Comparison of ENCODE assay signal across 10 mouse cellular contexts in genomic region chr4:148627246-148627645, GRCm38 (mm10). TPM values are rescaled to one million over a fixed set of nuclear protein-coding genes. Genes with fewer than 3 reads are reported as not detected.
DNase-seq lines count a peak whose midpoint lies in the region; ATAC-seq and TF ChIP-seq lines count a peak whose summit lies in the region.
"Had no signal": no experiment of that assay in that cellular context is flagged by ENCODE, and none has a peak within 500 bp of the region (broad histone marks: within the 10 kb centered on the region; RNA-seq: fewer than 3 reads in every experiment).

No protein-coding gene starts in this region.

- H3K27ac ChIP-seq in heart, embryonic 10.5 days = peak overlapping the region; percentile 100
- H3K27ac ChIP-seq in forebrain, postnatal 0 days (ENCODE audit: low read depth, low read length) = peak overlapping the region; percentile 99
- H3K27ac ChIP-seq in liver, postnatal 0 days (ENCODE audit: low read depth) = 0 out of 2 replicates have a peak overlapping the region, but pooled peaks have one; percentile 99

- peak overlapping the region; percentile 56 for H3K4me2 ChIP-seq in forebrain, postnatal 0 days (ENCODE audit: low read depth)
- H3K4me2 ChIP-seq in liver, postnatal 0 days (ENCODE audit: low read depth, low read length) = peak overlapping the region; percentile 82

- no peak for TF ChIP-seq CTCF in E14TG2a.4 (conservative IDR thresholded peaks at IDR 0.05; ENCODE audit: low read length)
- no peak for TF ChIP-seq CTCF in forebrain, postnatal 0 days (IDR thresholded peaks at IDR 0.05; ENCODE audit: low read depth)
- 0 out of 2 replicates have a peak, but pooled peaks have one; percentile 2 for TF ChIP-seq CTCF in liver, postnatal 0 days (IDR thresholded peaks at IDR 0.05; ENCODE audit: low read depth)

- peaks cover 29% of the 10 kb centered on the region for H3K36me3 ChIP-seq in heart, embryonic 10.5 days
- H3K36me3 ChIP-seq in E14TG2a.4 (ENCODE audit: insufficient read depth, low read length) = peaks cover 31% of the 10 kb centered on the region
- H3K36me3 ChIP-seq in forebrain, postnatal 0 days (ENCODE audit: insufficient read depth) = peaks cover 22% of the 10 kb centered on the region
- peaks cover 30% of the 10 kb centered on the region for H3K36me3 ChIP-seq in liver, postnatal 0 days (replicated peaks; ENCODE audit: insufficient read depth, low read length)

- peaks cover 16% of the 10 kb centered on the region for H3K4me1 ChIP-seq in heart, embryonic 10.5 days
- H3K4me1 ChIP-seq in E14TG2a.4 (replicated peaks; ENCODE audit: low read depth, low read length) = peaks cover 59% of the 10 kb centered on the region
- peaks cover 10% of the 10 kb centered on the region; the same call in 1 of the 2 replicates for H3K4me1 ChIP-seq in forebrain, postnatal 0 days (ENCODE audit: insufficient read depth)
- H3K4me1 ChIP-seq in liver, postnatal 0 days (ENCODE audit: insufficient read depth) = peaks cover 9% of the 10 kb centered on the region

- WGBS in heart, embryonic 10.5 days = 58% methylated on average over 3 of the region's 3 CpGs
- WGBS in forebrain, postnatal 0 days = 63% methylated on average over 3 of the region's 3 CpGs
- 62% methylated on average over 3 of the region's 3 CpGs for WGBS in liver, postnatal 0 days (ENCODE audit: insufficient replicate concordance)

- H3K9ac ChIP-seq in forebrain, postnatal 0 days = peak overlapping the region; percentile 100
- H3K9ac ChIP-seq in liver, postnatal 0 days (replicated peaks) = peak overlapping the region; percentile 99; the same call in 1 of the 2 replicates

- ATAC-seq in forebrain, postnatal 0 days = peak; percentile 5; the same call in 1 of the 2 replicates
- ATAC-seq in liver, postnatal 0 days = no peak
- no peak for ATAC-seq in CD4-positive, CD25-positive, alpha-beta regulatory T cell, adult 4 months

- TF ChIP-seq EP300 in liver, postnatal 0 days (IDR thresholded peaks at IDR 0.05; ENCODE audit: low read depth) = no peak

- no peaks in the 10 kb centered on the region for H3K27me3 ChIP-seq in heart, embryonic 10.5 days (ENCODE audit: insufficient read depth, poor library complexity, severe bottlenecking)
- H3K27me3 ChIP-seq in E14TG2a.4 (ENCODE audit: insufficient read depth, low read length) = no peaks in the 10 kb centered on the region
- no peaks in the 10 kb centered on the region for H3K27me3 ChIP-seq in forebrain, postnatal 0 days (ENCODE audit: insufficient read depth, low read length)
- no peaks in the 10 kb centered on the region for H3K27me3 ChIP-seq in liver, postnatal 0 days (ENCODE audit: insufficient read depth, low read length)

- no peaks in the 10 kb centered on the region for H3K9me3 ChIP-seq in heart, embryonic 10.5 days
- no peaks in the 10 kb centered on the region for H3K9me3 ChIP-seq in E14TG2a.4 (ENCODE audit: low read length)
- no peaks in the 10 kb centered on the region for H3K9me3 ChIP-seq in forebrain, postnatal 0 days (ENCODE audit: low read length)
- H3K9me3 ChIP-seq in liver, postnatal 0 days (ENCODE audit: low read length) = no peaks in the 10 kb centered on the region

- no peak for DNase-seq in heart, embryonic 10.5 days (ENCODE audit: low spot score)
- DNase-seq in heart, adult 9 months (ENCODE audit: low spot score in 2 of 2) = no peak
- no peak for DNase-seq in forebrain, postnatal 0 days
- no peak for DNase-seq in liver, postnatal 0 days
- no peak for DNase-seq in spleen, adult 18-20 months
- DNase-seq in thymus, postnatal 14 days = no peak

- H3K4me3 ChIP-seq in heart, embryonic 10.5 days = peak overlapping the region; percentile 94
- H3K4me3 ChIP-seq in E14TG2a.4 (replicated peaks; ENCODE audit: low read length) = peak overlapping the region; percentile 98
- H3K4me3 ChIP-seq in forebrain, postnatal 0 days (ENCODE audit: low read depth, low read length) = peak overlapping the region; percentile 100
- H3K4me3 ChIP-seq in liver, postnatal 0 days (ENCODE audit: low read depth, low read length) = peak overlapping the region; percentile 87

RNA-seq across cellular contexts. Expression of gene Tardbp, which starts 0.4 kb away (rescaled TPM):
- polyA plus RNA-seq in heart, embryonic 10.5 days (2016; fragmentation: Nextera tagmentation; extraction: Ambion mirVana) = 238 and 301 TPM in 2 replicates
- total RNA-seq in forebrain, postnatal 0 days (2014; rRNA removed) = 107 and 159 TPM in 2 replicates
- polyA plus RNA-seq in forebrain, postnatal 0 days (2015; fragmentation: Nextera tagmentation; extraction: Ambion mirVana) = 101 and 104 TPM in 2 replicates
- polyA plus RNA-seq in liver, postnatal 0 days (2015; fragmentation: Nextera tagmentation; extraction: Ambion mirVana) = 73.4 and 76.7 TPM in 2 replicates
- 100 to 1,000 TPM; 158 to 201 TPM for polyA plus RNA-seq in CD4-positive, CD25-positive, alpha-beta regulatory T cell, adult 4 months (2017; shearing (Covaris generic))

RNA-seq across cellular contexts. Expression of gene Gm572, which starts 15.9 kb away (rescaled TPM):
- not detected in 2 replicates for polyA plus RNA-seq in heart, embryonic 10.5 days (2016; fragmentation: Nextera tagmentation; extraction: Ambion mirVana)
- not detected in 2 replicates for total RNA-seq in forebrain, postnatal 0 days (2014; rRNA removed)
- not detected in 2 replicates for polyA plus RNA-seq in forebrain, postnatal 0 days (2015; fragmentation: Nextera tagmentation; extraction: Ambion mirVana)
- not detected in 2 replicates for polyA plus RNA-seq in liver, postnatal 0 days (2015; fragmentation: Nextera tagmentation; extraction: Ambion mirVana)
- polyA plus RNA-seq in CD4-positive, CD25-positive, alpha-beta regulatory T cell, adult 4 months (2017; shearing (Covaris generic)) = not detected
- total RNA-seq: layer of hippocampus, adult 8-10 months had no signal
- polyA plus RNA-seq: C2C12 had no signal

RNA-seq across cellular contexts. Expression of gene Masp2, which starts 24.9 kb away (rescaled TPM):
- 0.27 and 0.82 TPM in 2 replicates for polyA plus RNA-seq in heart, embryonic 10.5 days (2016; fragmentation: Nextera tagmentation; extraction: Ambion mirVana)
- total RNA-seq in forebrain, postnatal 0 days (2014; rRNA removed) = 0.24 TPM in 1 of 2 replicates, not detected in the other
- polyA plus RNA-seq in forebrain, postnatal 0 days (2015; fragmentation: Nextera tagmentation; extraction: Ambion mirVana) = 0.26 TPM in 1 of 2 replicates, not detected in the other
- polyA plus RNA-seq in liver, postnatal 0 days (2015; fragmentation: Nextera tagmentation; extraction: Ambion mirVana) = 109 and 112 TPM in 2 replicates
- polyA plus RNA-seq in CD4-positive, CD25-positive, alpha-beta regulatory T cell, adult 4 months (2017; shearing (Covaris generic)) = under 1 TPM in 1 of 2 experiments, not detected in 1; 0.36 TPM

RNA-seq across cellular contexts. Expression of gene Srm, which starts 35.9 kb away (rescaled TPM):
- polyA plus RNA-seq in heart, embryonic 10.5 days (2016; fragmentation: Nextera tagmentation; extraction: Ambion mirVana) = 197 and 306 TPM in 2 replicates
- total RNA-seq in forebrain, postnatal 0 days (2014; rRNA removed) = 59.9 and 60.3 TPM in 2 replicates
- 199 and 232 TPM in 2 replicates for polyA plus RNA-seq in forebrain, postnatal 0 days (2015; fragmentation: Nextera tagmentation; extraction: Ambion mirVana)
- 71.2 and 75.2 TPM in 2 replicates for polyA plus RNA-seq in liver, postnatal 0 days (2015; fragmentation: Nextera tagmentation; extraction: Ambion mirVana)
- polyA plus RNA-seq in CD4-positive, CD25-positive, alpha-beta regulatory T cell, adult 4 months (2017; shearing (Covaris generic)) = 1 to 10 TPM; 5.0 to 5.4 TPM

Comparison
In these comparisons a context has a peak if more than half of its experiments do, and no peak if none do; other contexts are left out.
1. RNA of gene Masp2, which starts 24.9 kb away (polyA plus RNA-seq): 109 to 112 TPM in liver, postnatal 0 days; 0.27 to 0.82 TPM in heart, embryonic 10.5 days, 0.36 TPM in CD4-positive, CD25-positive, alpha-beta regulatory T cell, adult 4 months and 0.26 TPM in forebrain, postnatal 0 days; every median in the first group is over 10 times any median in the second.
2. Peak in every context shown above with its lines, with median percentiles within 50 percentile points of each other: H3K27ac ChIP-seq and H3K4me3 ChIP-seq.